Mouse (Mus musculus) kidney, adult 2 months (tissue): ENCODE data around the gene Ddrgk1. TPM values are rescaled to one million over a fixed set of nuclear protein-coding genes. Genes with fewer than 3 reads are reported as not detected.
"Not testable (repeated sequence)": the region's sequence is repeated elsewhere in the genome, so short reads cannot be mapped to it uniquely, and the experiment has no call there.

ENCODE experiments used
- DNase-seq: peaks from one replicate; pipeline ENCODE4 v3.0.0; 2021
- H3K27ac ChIP-seq: fragments of 200-500 bp; 2 replicates; pipeline ENCODE4 v1.5.1; 2012; ENCODE audit warnings: low read depth, low read length, control low read depth, inconsistent platforms; ENCODE audit not compliant: insufficient read depth
- H3K27me3 ChIP-seq: fragments of 200-500 bp; replicated peaks from 2 replicates; pipeline ENCODE4 v1.6.1; 2012; ENCODE audit warnings: mild to moderate bottlenecking, moderate library complexity, low read length, inconsistent platforms; ENCODE audit not compliant: control insufficient read depth, insufficient read depth
- H3K36me3 ChIP-seq: fragments of 200-500 bp; 2 replicates; pipeline ENCODE4 v1.6.1; 2012; ENCODE audit warnings: mild to moderate bottlenecking, moderate library complexity, low read length, inconsistent platforms; ENCODE audit not compliant: control insufficient read depth, insufficient read depth
- H3K4me1 ChIP-seq: fragments of 200-500 bp; 2 replicates; pipeline ENCODE4 v1.6.1; 2011; ENCODE audit warnings: low read length; ENCODE audit not compliant: control insufficient read depth, insufficient read depth
- H3K4me3 ChIP-seq: fragments of 200-500 bp; 2 replicates; pipeline ENCODE4 v1.5.1; 2011; ENCODE audit warnings: mild to moderate bottlenecking, low read depth, low read length, control low read depth; ENCODE audit not compliant: insufficient read depth
- CTCF ChIP-seq: fragments of 200-500 bp; conservative IDR thresholded peaks from 2 replicates; pipeline ENCODE4 v1.5.1; 2011; ENCODE audit warnings: low read depth, mild to moderate bottlenecking, control low read depth, low read length, moderate library complexity, mixed read lengths; ENCODE audit not compliant: insufficient read depth, insufficient read length
- POLR2A ChIP-seq: fragments of 200-500 bp; IDR thresholded peaks from one replicate; pipeline ENCODE4 v1.6.1; 2011; ENCODE audit warnings: low read depth, low read length, control low read depth
- WGBS: fragments of 180-500 bp; shearing (Covaris S2); methylation state at CpG from one replicate; pipeline ENCODE4 v1.1.7; 2018; 5-methylcytosine and 5-hydroxymethylcytosine counted together
- polyA plus RNA-seq: library from polyadenylated mRNA; depleted of rRNA; stranded (reverse); fragments of >200 nt; gene quantifications from 2 replicates; pipeline ENCODE4 v1.2.3, GENCODE M21; 2012

Ddrgk1 gene
- polyA plus RNA-seq, 1 experiment, result 152 TPM

- Histone ChIP-seq H3K36me3 (peaks cover 3% of the 10 kb centered on the region), H3K27ac (no peak overlapping the region), H3K4me1 (no peaks in the 10 kb centered on the region), H3K4me3 (no peak overlapping the region), H3K27me3 (no peaks in the 10 kb centered on the region)
- 74% methylated on average over 1 of the region's 1 CpGs for WGBS
- no peak for TF ChIP-seq CTCF
- no peak for TF ChIP-seq POLR2A
- no peak for DNase-seq
Measured at GRCm38 (mm10) chr2:130653760-130654159, 10.7 kb downstream of the Ddrgk1 start.

- peaks cover 3% of the 10 kb centered on the region for H3K36me3 ChIP-seq
- H3K27ac ChIP-seq, result no peak overlapping the region
- no peak for DNase-seq
- H3K4me3 ChIP-seq, result no peak overlapping the region
- no peaks in the 10 kb centered on the region for H3K27me3 ChIP-seq
- TF ChIP-seq POLR2A (no peak), CTCF (no peak)
- 91% methylated on average over 2 of the region's 2 CpGs for WGBS
- H3K4me1 ChIP-seq, result no peaks in the 10 kb centered on the region
Measured at GRCm38 (mm10) chr2:130653303-130653702, 11.2 kb downstream of the Ddrgk1 start.

GRCm38 (mm10) chr2:130649028-130649427 is 15.4 kb downstream of the Ddrgk1 start:
- not testable (repeated sequence) for H3K27me3 ChIP-seq, H3K4me1 ChIP-seq, H3K36me3 ChIP-seq, H3K4me3 ChIP-seq, DNase-seq, H3K27ac ChIP-seq
- WGBS, result 86% methylated on average over 6 of the region's 6 CpGs

- Histone ChIP-seq H3K4me1 (peaks cover 22% of the 10 kb centered on the region), H3K27me3 (no peaks in the 10 kb centered on the region), H3K4me3 (no peak overlapping the region), H3K27ac (no peak overlapping the region), H3K36me3 (no peaks in the 10 kb centered on the region)
- 82% methylated on average over 4 of the region's 4 CpGs for WGBS
- no peak for TF ChIP-seq POLR2A
- TF ChIP-seq CTCF, result no peak
- no peak for DNase-seq
Measured at GRCm38 (mm10) chr2:130645198-130645597, 19.3 kb downstream of the Ddrgk1 start.

- Histone ChIP-seq H3K27me3 (no peaks in the 10 kb centered on the region), H3K36me3 (no peaks in the 10 kb centered on the region), H3K4me1 (peaks cover 36% of the 10 kb centered on the region), H3K4me3 (peak within 1 kb of the TSS; percentile 99), H3K27ac (peak within 1 kb of the TSS; percentile 88)
- peak; percentile 96 for DNase-seq
- 4% methylated on average over 40 of the region's 40 CpGs for WGBS
- TF ChIP-seq POLR2A, result no peak
- no peak for TF ChIP-seq CTCF
Measured at GRCm38 (mm10) chr2:130642684-130643369, 21.6 kb downstream of the Ddrgk1 start, which contains the start of gene Lzts3. Lzts3 (minus strand) TSS chr2:130642803.

GRCm38 (mm10) chr2:130642197-130642660 is 22.2 kb downstream of the Ddrgk1 start:
- DNase-seq, result peak; percentile 12
- Histone ChIP-seq H3K27me3 (no peaks in the 10 kb centered on the region), H3K4me1 (peaks cover 36% of the 10 kb centered on the region), H3K36me3 (no peaks in the 10 kb centered on the region), H3K27ac (peak overlapping the region; percentile 88), H3K4me3 (peak overlapping the region; percentile 99)
- TF ChIP-seq CTCF (no peak), POLR2A (no peak)
- WGBS, result 2% methylated on average over 24 of the region's 27 CpGs

- no peaks in the 10 kb centered on the region for H3K27me3 ChIP-seq
- H3K4me3 ChIP-seq, result peak overlapping the region; percentile 15
- TF ChIP-seq POLR2A (no peak), CTCF (no peak)
- peak; percentile 70 for DNase-seq
- no peaks in the 10 kb centered on the region for H3K36me3 ChIP-seq
- peaks cover 36% of the 10 kb centered on the region for H3K4me1 ChIP-seq
- WGBS, result 40% methylated on average over 6 of the region's 6 CpGs
- peak overlapping the region; percentile 9; the same call in 1 of the 2 replicates for H3K27ac ChIP-seq
Measured at GRCm38 (mm10) chr2:130641351-130642025, 23.0 kb downstream of the Ddrgk1 start.
